Mouse (Mus musculus): ENCODE data around the gene Psma6. TPM values are rescaled to one million over a fixed set of nuclear protein-coding genes. Genes with fewer than 3 reads are reported as not detected.

Gene Psma6
- polyA plus RNA-seq, 1 experiment from 2014 or later: 434 TPM

GRCm38 (mm10) chr12:55465401-55465983 lies 81.5 kb downstream of the Psma6 start:
- Histone ChIP-seq H3K4me3 (replicated peaks; ENCODE audit: low read length) (no peak overlapping the region), H3K9ac (replicated peaks; ENCODE audit: low read depth, low read length) (no peak overlapping the region), H3K27me3 (replicated peaks; ENCODE audit: control insufficient read depth, insufficient read depth, low read length) (no peaks in the 10 kb centered on the region), H3K4me2 (ENCODE audit: low read length) (no peak overlapping the region), H3K4me1 (replicated peaks; ENCODE audit: control insufficient read depth, insufficient read depth, low read length) (peaks cover 33% of the 10 kb centered on the region), H3K9me3 (ENCODE audit: control insufficient read depth, low read length) (no peaks in the 10 kb centered on the region), H3K36me3 (ENCODE audit: control insufficient read depth, insufficient read depth) (no peaks in the 10 kb centered on the region), H3K27ac (ENCODE audit: low read length) (no peak overlapping the region)
- WGBS: 68% methylated on average over 17 of the region's 17 CpGs
- ATAC-seq: no peak

GRCm38 (mm10) chr12:55466088-55466701 lies 82.2 kb downstream of the Psma6 start:
- H3K36me3 ChIP-seq (ENCODE audit: control insufficient read depth, insufficient read depth): no peaks in the 10 kb centered on the region
- H3K4me3 ChIP-seq (replicated peaks; ENCODE audit: low read length): no peak overlapping the region
- peaks cover 33% of the 10 kb centered on the region for H3K4me1 ChIP-seq (replicated peaks; ENCODE audit: control insufficient read depth, insufficient read depth, low read length)
- peak; percentile 39 for ATAC-seq
- no peak overlapping the region for H3K4me2 ChIP-seq (ENCODE audit: low read length)
- 39% methylated on average over 7 of the region's 7 CpGs for WGBS
- H3K27me3 ChIP-seq (replicated peaks; ENCODE audit: control insufficient read depth, insufficient read depth, low read length): no peaks in the 10 kb centered on the region
- H3K9ac ChIP-seq (replicated peaks; ENCODE audit: low read depth, low read length): no peak overlapping the region
- no peak overlapping the region for H3K27ac ChIP-seq (ENCODE audit: low read length)
- H3K9me3 ChIP-seq (ENCODE audit: control insufficient read depth, low read length): no peaks in the 10 kb centered on the region

GRCm38 (mm10) chr12:55466816-55467215 lies 82.8 kb downstream of the Psma6 start:
- Histone ChIP-seq H3K9me3 (ENCODE audit: control insufficient read depth, low read length) (no peaks in the 10 kb centered on the region), H3K9ac (replicated peaks; ENCODE audit: low read depth, low read length) (no peak overlapping the region), H3K4me1 (replicated peaks; ENCODE audit: control insufficient read depth, insufficient read depth, low read length) (peaks cover 33% of the 10 kb centered on the region), H3K36me3 (ENCODE audit: control insufficient read depth, insufficient read depth) (no peaks in the 10 kb centered on the region), H3K4me2 (ENCODE audit: low read length) (no peak overlapping the region), H3K4me3 (replicated peaks; ENCODE audit: low read length) (no peak overlapping the region), H3K27ac (ENCODE audit: low read length) (no peak overlapping the region), H3K27me3 (replicated peaks; ENCODE audit: control insufficient read depth, insufficient read depth, low read length) (no peaks in the 10 kb centered on the region)
- WGBS: 80% methylated on average over 5 of the region's 5 CpGs
- ATAC-seq: no peak

- Histone ChIP-seq H3K4me1 (replicated peaks; ENCODE audit: control insufficient read depth, insufficient read depth, low read length) (peaks cover 33% of the 10 kb centered on the region), H3K9me3 (ENCODE audit: control insufficient read depth, low read length) (no peaks in the 10 kb centered on the region), H3K4me3 (replicated peaks; ENCODE audit: low read length) (no peak overlapping the region), H3K9ac (replicated peaks; ENCODE audit: low read depth, low read length) (no peak overlapping the region), H3K36me3 (ENCODE audit: control insufficient read depth, insufficient read depth) (no peaks in the 10 kb centered on the region), H3K27ac (ENCODE audit: low read length) (no peak overlapping the region), H3K27me3 (replicated peaks; ENCODE audit: control insufficient read depth, insufficient read depth, low read length) (no peaks in the 10 kb centered on the region), H3K4me2 (ENCODE audit: low read length) (no peak overlapping the region)
- ATAC-seq: no peak
- 69% methylated on average over 10 of the region's 10 CpGs for WGBS
Observed at GRCm38 (mm10) chr12:55467331-55468180, 83.5 kb downstream of the Psma6 start.

Other genes starting within 250 kb of the Psma6 start
- 67.5 and 68.5 TPM in 2 replicates for gene Srp54b, start 229.1 kb upstream of the Psma6 start, polyA plus RNA-seq (2015; fragmentation: Nextera tagmentation; extraction: Ambion mirVana)
- 1.1 TPM in 1 of 2 replicates, not detected in the other for gene 1700047I17Rik2, start 184.6 kb upstream of the Psma6 start, polyA plus RNA-seq (2015; fragmentation: Nextera tagmentation; extraction: Ambion mirVana)
- gene Srp54c, start 154.1 kb upstream of the Psma6 start, polyA plus RNA-seq (2015; fragmentation: Nextera tagmentation; extraction: Ambion mirVana): 80.8 and 90.3 TPM in 2 replicates
- gene 1110008L16Rik, start 84.6 kb upstream of the Psma6 start, polyA plus RNA-seq (2015; fragmentation: Nextera tagmentation; extraction: Ambion mirVana): 12.2 and 13.3 TPM in 2 replicates
- 23.2 and 23.7 TPM in 2 replicates for gene Ppp2r3c, start 81.2 kb upstream of the Psma6 start, polyA plus RNA-seq (2015; fragmentation: Nextera tagmentation; extraction: Ambion mirVana)
- gene Nfkbia, start 108.4 kb downstream of the Psma6 start, polyA plus RNA-seq (2015; fragmentation: Nextera tagmentation; extraction: Ambion mirVana): 53.4 and 58.5 TPM in 2 replicates
- gene Aldoart2, start 181.0 kb downstream of the Psma6 start, polyA plus RNA-seq (2015; fragmentation: Nextera tagmentation; extraction: Ambion mirVana): not detected in 2 replicates
- 1.6 and 1.7 TPM in 2 replicates for gene Insm2, start 215.2 kb downstream of the Psma6 start, polyA plus RNA-seq (2015; fragmentation: Nextera tagmentation; extraction: Ambion mirVana)